Mouse (Mus musculus): ENCODE data around the gene Phf5a. TPM values are rescaled to one million over a fixed set of nuclear protein-coding genes. Genes with fewer than 3 reads are reported as not detected.
A peak's percentile ranks its signal among the peaks of the same experiment; 100 is the strongest.

The Phf5a gene
- total RNA-seq, 2 experiments from 2014 or later = 51.7 to 56.0 TPM

DNA sequence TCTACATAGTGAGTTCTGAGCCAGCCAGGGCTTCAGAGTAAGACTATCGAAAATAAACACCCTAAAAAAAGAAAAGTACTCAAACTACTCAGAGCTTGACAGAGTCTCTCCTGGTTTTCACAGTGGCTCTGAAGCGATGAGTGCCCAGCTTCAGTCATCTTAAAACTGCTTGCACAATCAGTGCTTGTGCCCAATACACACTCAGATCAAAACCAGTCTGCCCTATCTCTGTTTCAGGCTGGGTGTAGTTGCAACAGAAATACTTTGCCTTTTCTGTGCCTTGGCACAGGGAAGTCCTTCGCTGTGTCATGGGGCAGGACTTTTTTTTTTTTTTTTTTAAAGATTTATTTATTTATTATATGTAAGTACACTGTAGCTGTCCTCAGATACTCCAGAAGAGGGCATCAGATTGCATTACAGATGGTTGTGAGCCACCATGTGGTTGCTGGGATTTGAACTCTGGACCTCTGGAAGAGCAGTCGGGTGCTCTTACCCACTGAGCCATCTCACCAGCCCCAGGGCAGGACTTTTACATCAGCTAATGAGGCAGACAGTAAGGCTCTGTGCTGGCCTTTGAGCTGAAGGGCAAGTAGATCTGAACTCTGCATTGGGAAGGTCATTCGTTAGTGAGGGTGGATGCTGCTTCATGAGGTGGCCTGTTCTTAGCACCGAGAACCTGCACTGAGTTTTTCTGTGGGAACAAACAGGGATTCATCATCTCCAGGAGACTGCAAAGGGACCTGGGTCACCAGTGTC is 15.3 kb upstream of the Phf5a start:
- no peak for DNase-seq
- intact Hi-C loops (cut with DNase I) = no loop called here

DNA sequence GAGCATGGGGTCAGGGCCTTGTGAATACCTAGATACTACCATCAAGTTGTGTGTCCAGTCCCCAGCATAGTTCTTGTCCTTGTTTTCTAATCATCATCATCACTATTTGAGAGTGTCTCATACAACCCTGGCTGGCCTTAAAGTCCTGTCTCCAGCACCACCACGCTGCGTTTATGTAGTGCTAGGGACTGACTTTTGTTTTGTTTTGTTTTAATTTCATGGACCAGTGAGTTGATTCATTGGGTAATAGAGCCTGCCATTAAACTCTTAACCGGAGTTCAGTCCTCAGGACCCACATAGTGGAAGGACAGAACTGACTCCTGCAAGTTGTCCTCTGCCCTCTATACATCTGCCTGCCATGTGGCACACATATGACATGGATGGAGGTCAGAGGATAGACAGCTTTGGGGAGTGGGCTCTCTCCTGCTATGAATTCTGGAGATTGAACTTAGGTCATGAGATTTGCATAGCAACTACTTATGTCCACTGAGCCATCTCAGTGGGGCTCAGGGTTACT is 13.8 kb upstream of the Phf5a start:
- intact Hi-C loops (cut with DNase I) = no loop called here

DNA sequence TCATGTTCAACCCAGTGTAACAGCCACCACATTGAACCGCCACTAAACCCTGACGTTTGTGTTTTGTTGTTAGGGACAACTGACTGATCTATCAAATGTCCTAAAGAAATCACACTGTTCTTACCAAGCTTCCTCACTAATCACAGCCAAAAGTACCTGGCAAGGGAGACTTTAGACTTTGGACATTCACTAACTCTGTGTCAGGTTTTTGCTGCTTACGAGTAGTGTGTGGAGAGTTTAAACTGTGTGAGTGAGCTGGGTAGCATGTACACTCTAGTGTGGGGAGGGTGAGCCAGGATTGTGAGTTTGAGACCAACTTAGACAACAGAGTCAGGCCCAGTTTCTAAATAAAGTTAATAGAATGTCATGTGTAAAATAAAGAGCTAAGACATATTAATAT is 10.6 kb upstream of the Phf5a start:
- intact Hi-C loops (cut with DNase I) = no loop called here
- no peak for DNase-seq

More for the DNA sequence above, 13.8 kb upstream of the Phf5a start:
- no peak for DNase-seq

DNA sequence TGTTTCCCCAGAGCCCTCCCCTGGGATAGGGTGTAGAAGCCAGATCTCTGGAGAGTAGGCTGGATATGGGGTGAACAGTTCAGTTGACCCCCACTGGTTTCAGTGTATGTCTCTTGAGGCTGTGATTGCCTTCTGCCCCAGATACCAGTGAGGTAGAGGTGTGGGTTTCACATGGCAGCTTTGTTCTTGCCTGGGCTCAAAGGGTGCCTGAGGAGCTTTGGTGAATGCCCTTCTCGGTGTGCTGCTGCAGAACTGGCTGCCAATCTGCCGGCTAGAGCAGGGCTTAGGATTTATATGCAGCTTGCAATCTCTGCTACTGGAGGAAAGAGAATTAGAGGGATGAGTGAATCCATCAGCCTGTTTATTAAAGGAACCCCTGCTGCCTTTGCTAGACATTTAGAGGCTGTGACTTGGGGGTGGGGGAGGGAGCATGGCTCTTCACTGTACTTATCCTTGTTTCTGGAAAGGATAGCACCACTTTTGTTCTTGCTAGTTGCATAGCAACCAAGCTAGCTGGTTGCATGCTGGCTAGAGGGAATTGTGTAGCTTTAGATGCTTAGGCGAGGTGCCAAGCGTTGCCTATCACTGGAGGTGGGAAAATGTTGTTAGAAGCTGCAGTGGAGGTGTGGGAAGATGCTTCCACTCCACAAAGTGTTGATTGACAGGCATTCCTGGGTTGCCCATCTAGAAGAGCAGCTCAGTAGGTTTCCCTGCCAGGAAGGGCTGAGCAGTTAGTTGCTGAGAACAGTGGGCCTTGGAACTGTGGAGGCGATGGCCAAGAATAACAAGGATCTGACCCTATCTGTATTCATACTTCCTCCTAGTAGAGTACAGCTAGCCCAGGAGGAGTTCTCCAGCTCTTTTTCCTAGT is 8.1 kb upstream of the Phf5a start:
- peak; percentile 41 to 43 for DNase-seq

DNA sequence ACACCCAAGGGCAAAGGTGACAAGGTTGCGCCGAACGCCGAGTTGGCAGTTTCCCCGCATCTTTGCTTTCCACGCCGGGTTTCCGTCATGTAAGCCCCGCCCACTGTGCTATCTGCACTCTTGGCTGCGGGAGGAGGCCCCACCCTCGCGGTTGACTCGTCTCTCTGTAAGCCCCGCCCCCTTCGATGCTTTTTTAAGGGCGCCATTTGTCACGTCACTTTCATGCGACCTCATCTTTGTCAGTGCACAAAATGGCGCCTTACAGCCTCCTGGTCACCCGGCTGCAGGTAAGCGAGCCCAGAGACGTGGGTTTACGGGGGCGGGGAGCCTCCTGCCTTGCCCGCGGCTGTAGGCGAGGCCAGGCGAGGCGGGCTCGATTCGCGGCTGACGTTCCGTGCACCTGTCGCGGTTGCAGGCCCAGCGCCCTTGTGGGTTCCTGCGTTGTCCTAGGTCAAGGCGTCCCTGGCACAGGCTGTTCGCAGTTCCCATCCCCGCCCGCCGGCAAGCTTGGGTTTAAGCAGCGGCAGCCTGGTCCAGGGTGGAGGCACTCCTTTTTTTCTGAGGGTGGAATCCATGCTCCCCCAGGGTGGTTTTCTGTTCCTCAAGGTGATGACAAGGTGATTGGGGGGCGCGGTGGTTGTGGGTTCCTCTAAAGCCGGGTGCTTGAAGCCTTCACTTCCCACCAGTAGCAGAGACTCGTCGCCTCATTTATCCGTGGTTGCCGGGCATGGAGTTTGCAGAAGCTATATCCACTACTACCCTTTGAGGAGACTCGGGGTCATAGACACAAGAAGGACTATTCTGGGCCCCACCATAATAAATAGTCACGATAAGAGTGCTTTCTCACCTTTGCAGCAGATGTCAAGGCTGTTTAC is 788 bp upstream of the Phf5a start, which contains the start of gene Aco2:
Aco2 (plus strand) TSS at position 48 of the 875 bp plus-strand sequence.
- DNase-seq = peak; percentile 100
- intact Hi-C loops (cut with DNase I) = loop anchor here (5.0 kb wide), 1 partner anchor 40 kb away; no protein-coding TSS in a partner anchor

More for the DNA sequence above, 8.1 kb upstream of the Phf5a start:
- intact Hi-C loops (cut with DNase I) = no loop called here

DNA sequence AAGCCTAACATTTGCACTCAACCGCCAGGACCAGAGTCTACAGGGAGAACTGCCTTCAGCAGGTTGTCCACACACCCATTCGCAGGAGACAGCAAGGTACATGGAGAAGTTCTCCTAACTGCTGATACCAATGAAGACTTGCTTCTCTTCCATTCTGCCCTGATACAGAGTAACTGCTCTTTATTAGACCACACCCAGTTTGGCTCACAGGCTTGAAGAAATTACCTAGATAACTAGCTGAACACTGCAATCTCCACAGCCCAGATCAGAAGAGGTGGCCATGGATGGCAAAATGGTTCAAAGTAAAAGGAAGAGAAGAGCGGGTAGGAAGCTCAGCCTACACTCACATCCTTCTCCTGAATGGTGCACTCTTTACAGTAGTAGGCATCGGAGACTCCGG is 1.7 kb downstream of the Phf5a start:
- intact Hi-C loops (cut with DNase I) = loop anchor here (5.0 kb wide), 1 partner anchor 38 kb away; no protein-coding TSS in a partner anchor
- DNase-seq = no peak

DNA sequence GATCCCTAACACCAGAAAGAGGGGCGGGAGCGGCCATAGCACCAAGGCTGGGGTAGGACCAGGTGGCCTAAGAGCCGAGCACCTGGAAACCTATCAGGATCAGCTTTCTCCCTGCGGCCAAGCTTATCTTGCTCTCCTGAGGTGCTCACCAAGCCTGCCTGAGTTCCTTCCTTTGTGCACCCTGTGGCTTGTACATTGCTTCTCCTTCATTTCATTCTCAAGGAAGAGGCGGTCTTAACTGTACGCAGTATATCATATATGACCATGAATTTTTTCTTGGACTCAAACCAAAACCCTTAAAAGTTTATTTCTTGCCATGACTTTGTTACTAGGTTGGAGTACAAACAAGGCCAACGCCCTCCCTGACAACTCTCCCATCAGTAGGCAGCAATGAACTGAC is 7.5 kb downstream of the Phf5a start:
- no peak for DNase-seq
- intact Hi-C loops (cut with DNase I) = no loop called here

DNA sequence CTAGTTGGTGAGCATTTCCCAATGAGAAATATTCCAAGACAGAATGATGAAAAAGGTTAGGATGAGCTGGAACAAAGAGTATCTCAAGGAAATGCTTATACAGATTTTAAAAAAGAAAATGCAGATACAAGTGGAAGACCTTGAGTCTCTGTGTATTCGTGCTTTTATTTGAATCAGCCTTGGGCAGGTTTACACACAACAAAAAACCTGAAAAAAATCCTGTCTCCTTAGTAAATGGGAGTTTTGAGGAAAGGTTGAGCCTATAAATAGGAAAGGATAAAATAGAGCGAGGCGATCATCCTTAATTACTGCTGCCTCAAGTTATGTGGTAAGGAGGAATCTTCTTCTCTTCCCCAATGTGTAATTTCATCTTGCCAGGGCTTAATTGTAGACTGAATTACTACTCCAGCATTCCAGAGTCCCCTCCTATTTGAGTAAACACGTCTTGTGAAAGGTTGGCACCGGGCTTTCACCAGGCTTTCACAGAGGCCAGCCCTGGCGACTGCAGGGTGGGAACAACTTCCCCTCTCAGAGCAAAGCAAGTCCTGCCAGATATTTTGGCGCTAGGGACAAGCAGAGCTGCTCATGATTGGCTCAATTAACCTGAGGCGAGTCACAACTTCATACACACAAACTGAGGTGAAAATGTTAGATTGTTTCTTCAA is 11.1 kb downstream of the Phf5a start:
- intact Hi-C loops (cut with DNase I) = loop anchor here (1.0 kb wide), 1 partner anchor 11 kb away; the partner anchor contains the start of gene Phf5a
- peak; percentile 47 to 56 for DNase-seq

DNA sequence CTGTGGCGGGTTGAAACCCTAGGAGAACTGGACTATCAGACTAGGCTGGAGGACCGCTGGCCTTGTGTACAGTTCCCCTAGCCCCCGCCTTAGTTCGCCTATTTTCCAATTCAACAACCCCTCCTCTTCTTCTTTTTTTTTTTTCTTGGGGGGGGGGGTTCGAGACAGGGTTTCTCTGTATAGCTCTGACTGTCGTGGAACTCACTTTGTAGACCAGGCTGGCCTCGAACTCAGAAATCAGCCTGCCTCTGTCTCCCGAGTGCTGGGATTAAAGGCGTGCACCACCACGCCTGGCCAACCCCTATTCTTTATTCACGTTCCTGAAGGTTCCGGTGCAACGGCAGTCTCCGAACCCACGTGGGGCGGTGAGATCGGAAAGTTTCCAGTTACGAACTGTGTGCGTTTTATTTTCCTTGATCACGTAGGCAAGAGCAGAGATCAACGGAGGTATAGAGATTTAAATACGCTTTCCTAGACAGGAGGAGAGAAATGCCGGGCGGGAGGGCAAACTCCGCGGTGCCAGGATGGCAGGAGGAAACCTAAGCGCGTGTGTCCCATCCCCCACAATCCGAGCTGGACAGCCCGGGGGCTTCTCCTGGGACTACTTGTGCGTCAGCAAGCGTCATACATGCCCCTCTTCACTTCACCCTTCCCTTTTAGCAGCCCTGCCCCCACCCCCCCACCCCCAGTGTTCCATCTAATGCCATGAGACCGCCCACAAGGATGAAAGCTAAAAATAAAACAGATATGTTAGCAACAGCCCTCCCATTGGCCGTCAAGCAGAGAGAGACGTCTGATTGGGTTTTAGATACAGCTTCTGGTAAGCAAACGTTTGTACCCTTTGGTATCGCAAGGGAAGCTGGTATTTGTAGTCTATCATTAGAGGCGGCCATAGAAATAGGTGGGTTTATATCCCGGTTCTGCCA is 12.1 kb downstream of the Phf5a start:
- peak; percentile 94 for DNase-seq
- intact Hi-C loops (cut with DNase I) = no loop called here

DNA sequence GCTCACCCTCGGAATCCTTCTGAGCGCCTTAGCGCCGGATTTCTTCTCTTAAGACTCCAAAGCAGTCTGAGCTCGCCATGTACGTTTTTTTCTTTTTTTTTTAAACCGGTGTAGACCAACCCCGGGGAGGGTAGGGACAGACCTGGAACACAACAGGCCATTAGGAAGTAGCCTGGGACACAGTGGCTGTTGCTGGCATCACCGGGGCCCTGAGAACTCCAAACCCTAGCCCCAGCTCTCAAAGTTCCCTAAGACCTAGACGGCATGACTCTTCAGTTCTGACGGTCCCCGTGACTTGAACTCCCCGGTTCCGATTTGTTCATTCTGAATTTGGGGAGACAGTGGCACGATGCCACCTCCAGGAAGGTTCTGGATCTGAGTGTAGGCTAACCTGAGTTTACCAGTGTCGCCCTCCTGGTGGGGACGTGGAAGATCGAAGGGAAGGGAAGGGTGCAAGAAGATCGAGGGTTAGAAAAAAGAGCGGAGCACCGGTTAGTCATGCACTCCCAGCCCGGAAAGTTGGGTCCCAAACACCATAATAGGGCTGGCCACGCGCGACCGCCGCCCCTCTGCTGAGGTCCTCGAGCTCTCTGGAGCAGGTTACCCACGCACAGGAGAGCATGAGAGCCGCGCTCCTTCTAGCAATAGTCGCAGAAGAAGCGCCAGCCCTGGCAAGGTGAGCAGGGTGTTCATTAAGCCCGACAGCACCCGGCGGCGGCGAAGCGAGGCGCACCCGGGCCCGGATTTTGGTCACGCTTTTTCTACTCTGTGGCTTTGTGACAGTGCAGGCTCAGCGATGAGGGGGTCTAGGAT is 13.0 kb downstream of the Phf5a start, which contains the start of gene Tob2:
Tob2 (minus strand) TSS at position 280 of the 813 bp plus-strand sequence.
- intact Hi-C loops (cut with DNase I) = no loop called here
- peak; percentile 78 to 79 for DNase-seq

DNA sequence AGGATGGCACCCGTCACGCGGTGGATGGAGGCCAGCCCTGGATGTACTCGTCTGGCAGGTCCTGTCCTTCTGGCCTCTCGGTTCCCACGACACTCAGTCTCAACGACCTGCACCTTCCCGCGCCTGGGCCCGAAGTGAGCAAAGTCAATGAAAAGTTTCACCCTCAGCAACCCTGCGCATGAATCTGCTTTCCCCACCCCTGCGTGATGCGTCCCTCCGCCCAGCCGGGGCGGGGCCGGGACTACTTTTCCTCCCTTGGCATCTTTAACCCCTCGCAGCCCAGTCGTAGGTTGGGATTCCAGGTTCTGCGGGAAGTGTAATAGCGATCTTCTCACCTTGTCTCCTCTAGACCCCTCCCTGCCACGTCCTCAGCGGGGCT is 13.6 kb downstream of the Phf5a start:
- intact Hi-C loops (cut with DNase I) = no loop called here
- peak; percentile 96 to 97 for DNase-seq

DNA sequence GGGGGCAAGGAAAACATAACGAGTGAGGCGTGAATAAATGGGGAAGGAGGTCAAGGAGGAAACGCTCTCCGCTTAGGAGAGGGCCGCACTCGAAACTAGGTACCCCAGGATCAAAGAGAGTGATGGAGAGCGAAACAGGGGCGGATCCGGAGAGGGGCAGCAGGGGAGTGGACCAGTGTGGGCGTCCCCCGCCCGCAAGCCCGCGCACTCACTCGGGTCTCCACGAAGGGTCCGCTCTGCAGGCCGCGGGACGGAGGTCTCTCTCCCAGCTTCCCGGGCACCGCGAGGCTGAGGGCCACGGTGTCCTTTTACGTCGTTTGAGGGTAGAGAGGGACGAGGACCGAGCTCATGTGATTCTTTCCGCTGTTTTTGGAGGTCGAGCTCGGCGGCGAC is 14.0 kb downstream of the Phf5a start:
- no peak for DNase-seq
- intact Hi-C loops (cut with DNase I) = loop anchor here (1.0 kb wide), 1 partner anchor 18 kb away; no protein-coding TSS in a partner anchor

DNA sequence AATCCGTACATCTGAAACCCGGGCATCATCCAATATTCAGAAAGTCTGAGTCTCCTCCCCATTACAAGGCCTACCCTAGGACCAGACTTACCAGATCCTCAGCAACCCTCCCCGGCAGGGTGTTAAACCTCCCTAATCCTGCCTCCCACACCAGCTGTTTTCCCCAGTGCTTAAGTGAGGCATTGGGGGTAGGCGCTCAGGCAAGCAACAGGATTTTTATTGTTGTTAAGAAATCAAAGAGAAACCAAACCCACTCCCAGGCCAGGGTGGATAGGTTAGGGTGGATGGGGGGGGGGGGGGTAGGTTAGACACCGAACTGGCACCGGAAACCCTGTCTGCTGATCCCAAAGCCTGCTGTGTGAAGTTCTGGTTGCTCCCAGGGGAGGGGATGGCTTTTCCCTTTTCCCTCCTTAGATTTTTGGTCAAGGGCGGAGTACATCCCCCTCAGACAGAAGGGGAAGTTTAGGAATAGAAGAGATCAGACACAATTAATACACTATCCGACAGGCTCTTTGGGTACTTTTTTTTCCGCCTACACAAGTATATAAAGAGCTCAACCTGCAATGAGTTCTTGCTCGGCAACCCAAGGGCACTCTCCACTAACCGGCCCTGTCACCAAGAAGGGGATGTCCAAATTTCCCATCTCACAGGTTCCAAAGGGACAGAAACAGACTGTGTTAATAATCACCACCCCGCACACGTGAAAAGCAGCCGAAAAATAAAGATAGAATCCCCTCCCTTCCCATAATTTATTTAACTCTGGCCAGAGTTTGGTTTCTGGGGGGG is 14.6 kb downstream of the Phf5a start:
- intact Hi-C loops (cut with DNase I) = loop anchor here (1.0 kb wide), 1 partner anchor 18 kb away; no protein-coding TSS in a partner anchor

DNA sequence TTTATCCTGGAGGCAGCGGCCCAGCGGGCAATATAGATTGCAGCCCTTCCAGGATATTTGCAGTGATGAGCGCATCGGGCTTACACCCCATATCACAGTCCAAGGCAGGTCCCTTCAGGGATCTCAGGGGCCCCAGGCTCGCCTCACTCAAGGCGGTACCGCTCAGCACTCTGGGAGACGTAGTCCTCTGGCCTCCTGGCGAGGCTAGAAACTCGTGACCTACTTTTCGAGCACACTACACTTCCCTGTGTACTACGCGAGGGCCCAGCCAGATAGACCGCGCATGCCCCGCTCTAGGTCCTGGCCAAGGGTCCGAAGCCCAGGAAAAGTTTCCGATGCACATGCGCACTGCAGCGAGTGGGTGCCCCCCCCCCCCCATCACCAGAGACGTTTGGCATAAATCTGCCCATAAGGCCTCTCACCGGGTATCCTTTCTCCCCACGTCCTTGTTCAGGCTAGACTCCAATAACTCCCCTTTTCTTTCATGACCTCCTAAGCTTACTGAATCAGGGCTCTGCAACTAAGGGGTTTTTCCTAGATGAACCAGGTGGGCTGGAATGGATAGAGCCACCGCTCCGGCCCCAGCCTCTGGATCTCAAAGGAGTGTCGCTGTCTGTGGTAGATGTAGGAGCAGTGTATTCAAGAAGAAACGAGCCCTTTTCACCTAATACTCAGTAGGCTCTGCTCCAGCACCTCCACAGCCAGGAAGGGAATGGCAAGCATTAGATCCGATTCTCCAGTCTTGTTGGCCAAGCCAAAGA is 15.5 kb downstream of the Phf5a start:
- intact Hi-C loops (cut with DNase I) = no loop called here
- peak; percentile 90 to 92 for DNase-seq

More for the DNA sequence above, 14.6 kb downstream of the Phf5a start:
- peak; percentile 46 to 56 for DNase-seq

DNA sequence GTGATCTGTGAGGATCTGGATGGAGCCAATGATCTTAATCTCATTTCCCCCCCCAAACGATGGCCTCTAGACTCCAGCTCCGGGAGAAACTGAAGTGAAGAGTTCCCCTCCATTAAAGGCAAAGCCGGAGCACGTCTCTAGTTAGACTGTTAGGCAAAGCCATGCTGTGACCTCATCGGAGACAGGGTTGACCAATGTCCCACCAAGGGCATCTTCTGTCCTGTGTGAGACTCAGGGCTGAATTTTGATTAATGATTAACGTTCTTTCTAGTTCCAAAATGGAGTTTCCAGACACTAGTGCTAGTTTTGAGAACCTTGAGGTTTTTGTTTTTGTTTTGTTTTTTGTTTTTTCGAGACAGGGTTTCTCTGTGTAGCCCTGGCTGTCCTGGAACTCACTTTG is 18.6 kb downstream of the Phf5a start:
- DNase-seq = no peak
- intact Hi-C loops (cut with DNase I) = no loop called here

DNA sequence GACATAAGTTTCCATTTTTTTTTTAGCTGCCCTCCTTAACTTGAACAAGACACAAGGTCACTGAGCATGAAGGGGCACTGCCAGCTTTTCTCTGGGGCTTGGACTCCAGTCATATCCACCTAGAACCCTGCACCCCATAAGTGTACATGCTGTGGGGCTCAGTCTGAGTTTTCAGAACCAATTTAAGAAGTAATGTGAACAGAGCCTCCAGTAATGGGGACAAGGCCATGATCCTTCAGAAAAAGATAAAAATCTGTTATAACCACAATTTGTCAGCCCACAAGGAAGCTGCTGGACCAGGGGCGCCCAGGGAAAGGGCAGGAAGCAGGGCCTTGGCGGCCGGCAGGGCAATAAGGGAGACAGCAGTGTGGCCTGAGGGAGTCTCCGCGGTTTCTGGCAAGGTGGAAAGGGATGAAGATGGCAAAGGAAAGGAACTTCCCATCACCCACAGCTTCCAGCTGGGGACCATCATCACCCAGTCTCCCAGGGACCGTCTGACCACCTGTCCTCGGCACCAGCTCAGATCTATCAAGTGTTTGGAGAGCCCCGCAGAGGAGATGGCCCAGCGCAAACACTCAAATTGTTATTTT is 19.2 kb downstream of the Phf5a start:
- no peak for DNase-seq
- intact Hi-C loops (cut with DNase I) = no loop called here

Data from heart, postnatal 10 days (tissue).